Mouse (Mus musculus) brain, adult 2 months (tissue): ENCODE results near the gene Ptgs1.
A peak's percentile ranks its signal among the peaks of the same experiment; 100 is the strongest.
"Not testable (repeated sequence)": the region's sequence is repeated elsewhere in the genome, so short reads cannot be mapped to it uniquely, and the experiment has no call there.

Source experiments
- DNase-seq: peaks from one replicate; pipeline ENCODE4 v3.0.0; 2011; ENCODE audit warnings: low read depth, low spot score

The Ptgs1 gene

GRCm38 (mm10) chr2:36230366-36230765 is at the start of gene Ptgs1:
Ptgs1 (plus strand) TSS chr2:36230426.
- peak; percentile 53 for DNase-seq

GRCm38 (mm10) chr2:36181587-36182368 is 48.4 kb upstream of the Ptgs1 start:
- DNase-seq = not testable (repeated sequence)

GRCm38 (mm10) chr2:36183278-36183677 is 46.9 kb upstream of the Ptgs1 start:
- DNase-seq = peak; percentile 53

DNA sequence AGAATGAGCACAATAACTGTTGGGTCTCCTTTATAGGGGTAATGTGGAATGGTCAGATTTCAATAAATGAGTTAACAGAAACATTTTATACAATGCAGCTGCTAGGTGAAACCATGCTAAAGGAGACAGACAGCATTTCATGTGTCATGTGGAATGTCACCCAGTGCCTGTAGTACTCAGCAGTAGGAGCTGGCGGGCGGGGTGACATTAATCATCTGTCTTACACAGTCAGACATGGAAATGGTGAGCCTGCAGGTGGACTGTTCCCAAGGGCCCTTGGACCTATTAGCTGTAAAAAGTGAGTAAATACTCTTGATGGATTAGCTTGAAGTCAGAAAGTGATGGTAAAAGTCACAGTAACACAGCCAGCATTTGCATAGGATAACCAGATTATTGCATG is 46.0 kb upstream of the Ptgs1 start:
- no peak for DNase-seq

DNA sequence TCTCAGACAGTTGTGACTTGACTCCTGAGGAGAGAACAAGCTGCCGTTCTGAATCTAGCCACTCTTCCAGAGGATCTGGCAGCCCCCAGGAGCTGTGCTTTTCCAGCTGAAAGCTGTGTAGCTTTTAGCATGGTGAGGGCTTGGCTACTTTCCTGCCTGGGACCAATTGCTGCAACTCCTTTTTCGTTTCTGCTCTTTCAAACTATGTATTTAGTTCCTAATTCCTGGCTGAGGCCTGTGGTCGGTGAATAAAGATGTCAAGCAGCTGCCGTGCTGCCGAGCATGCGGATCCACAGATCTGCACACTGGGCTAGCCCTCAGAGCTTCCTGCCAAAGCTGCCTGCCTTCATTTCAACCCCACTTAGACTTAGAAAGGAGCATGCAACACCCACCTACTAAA is 45.4 kb upstream of the Ptgs1 start:
- peak; percentile 39 for DNase-seq

GRCm38 (mm10) chr2:36189200-36189599 is 41.0 kb upstream of the Ptgs1 start:
- not testable (repeated sequence) for DNase-seq

- no peak for DNase-seq
These were observed 38.9 kb upstream of the Ptgs1 start for GRCm38 (mm10) chr2:36191098-36191941.

- no peak for DNase-seq
These were observed 33.2 kb upstream of the Ptgs1 start for GRCm38 (mm10) chr2:36197021-36197420.

GRCm38 (mm10) chr2:36197919-36198881 is 32.0 kb upstream of the Ptgs1 start:
- peak; percentile 88 for DNase-seq

DNA sequence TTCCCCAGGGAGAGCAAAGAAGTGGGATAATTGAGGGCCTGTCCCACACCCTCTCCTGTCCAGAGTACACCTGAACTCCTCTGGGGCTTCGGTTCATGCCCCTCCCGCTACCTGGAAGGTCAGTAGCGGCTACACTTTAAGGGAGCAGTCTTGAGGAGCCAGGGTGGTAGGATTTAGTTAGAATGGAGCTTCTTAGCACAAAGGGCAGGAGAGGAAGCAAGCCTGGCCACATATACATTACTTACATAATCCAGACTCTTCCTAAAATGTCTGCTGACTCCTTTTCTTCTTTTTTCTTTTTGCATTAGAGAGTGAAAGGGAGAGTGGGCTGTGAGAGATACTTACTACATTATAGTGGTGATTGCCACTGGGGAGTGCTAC is 31.4 kb upstream of the Ptgs1 start:
- no peak for DNase-seq

DNA sequence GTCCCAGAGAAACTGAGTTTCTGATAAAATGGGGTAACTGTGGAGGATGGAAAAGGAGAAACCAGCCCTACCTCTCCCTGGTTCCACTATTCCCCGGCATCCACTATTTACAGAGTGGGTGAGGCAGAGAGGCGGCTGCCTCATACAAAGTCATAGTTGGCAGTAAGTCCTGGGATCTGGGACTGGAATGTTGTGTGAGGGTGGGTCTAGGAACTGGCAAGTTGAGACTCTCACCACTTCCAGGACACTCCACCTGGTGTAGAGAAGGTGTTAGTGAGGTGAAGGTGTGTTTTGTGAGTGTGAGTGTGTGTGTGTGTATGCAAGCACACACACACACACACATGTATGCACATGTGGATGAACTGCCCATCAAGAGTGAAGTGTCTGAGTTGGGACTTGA is 29.4 kb upstream of the Ptgs1 start:
- no peak for DNase-seq

DNA sequence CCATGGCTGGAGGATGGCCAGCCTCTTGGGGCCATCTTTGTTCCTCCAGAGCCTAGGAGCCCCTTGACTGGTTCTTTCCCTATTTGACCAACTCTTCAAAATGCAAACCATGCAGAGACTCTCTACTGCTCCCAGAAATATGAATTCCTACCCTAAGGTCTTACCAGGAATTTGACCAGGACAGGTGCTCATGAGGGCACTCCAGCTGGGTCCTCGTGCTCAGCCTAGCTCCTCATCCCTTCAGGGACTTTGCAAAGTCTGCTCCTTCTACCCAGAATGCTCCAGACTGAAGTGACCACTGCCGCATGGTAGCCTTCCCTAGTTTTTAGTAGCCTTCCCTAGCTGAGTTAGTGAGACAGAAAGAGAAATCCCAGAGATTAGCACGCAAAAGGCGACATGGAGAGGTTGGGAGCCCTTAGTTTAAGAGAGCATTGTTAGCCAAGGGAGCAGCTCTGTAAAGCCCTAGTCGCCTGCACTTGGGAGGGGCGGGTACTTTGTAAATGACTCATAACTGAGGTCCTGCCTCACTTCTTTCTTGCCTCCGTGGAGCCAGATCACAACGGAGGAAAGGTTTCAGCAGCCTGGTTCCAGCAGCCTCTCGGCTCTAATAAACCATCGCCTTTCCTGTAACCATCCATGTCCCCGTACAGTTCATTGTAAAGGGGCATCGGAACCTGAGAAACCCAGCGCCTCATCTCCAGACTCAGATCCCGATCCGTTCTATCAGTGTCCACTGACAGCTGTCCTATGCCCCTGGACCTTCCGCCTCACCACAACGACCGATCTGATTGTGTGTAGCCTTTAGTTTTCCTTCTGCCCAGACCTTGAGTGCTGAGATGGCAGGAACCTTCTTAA is 28.2 kb upstream of the Ptgs1 start:
- DNase-seq = peak; percentile 41

DNA sequence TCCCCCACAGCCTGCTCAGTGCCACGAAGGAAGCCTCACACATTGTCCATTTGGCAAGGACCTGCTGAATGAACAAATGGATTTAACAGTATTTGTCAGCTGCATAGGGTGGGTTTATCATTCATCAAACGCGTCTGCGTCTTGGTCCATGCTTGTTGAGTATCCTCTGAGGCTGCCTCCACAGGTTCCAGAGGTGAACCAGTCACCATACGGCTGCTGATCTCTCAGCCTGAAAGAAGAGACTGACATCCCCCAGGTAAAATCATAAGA is 27.7 kb upstream of the Ptgs1 start:
- no peak for DNase-seq

DNA sequence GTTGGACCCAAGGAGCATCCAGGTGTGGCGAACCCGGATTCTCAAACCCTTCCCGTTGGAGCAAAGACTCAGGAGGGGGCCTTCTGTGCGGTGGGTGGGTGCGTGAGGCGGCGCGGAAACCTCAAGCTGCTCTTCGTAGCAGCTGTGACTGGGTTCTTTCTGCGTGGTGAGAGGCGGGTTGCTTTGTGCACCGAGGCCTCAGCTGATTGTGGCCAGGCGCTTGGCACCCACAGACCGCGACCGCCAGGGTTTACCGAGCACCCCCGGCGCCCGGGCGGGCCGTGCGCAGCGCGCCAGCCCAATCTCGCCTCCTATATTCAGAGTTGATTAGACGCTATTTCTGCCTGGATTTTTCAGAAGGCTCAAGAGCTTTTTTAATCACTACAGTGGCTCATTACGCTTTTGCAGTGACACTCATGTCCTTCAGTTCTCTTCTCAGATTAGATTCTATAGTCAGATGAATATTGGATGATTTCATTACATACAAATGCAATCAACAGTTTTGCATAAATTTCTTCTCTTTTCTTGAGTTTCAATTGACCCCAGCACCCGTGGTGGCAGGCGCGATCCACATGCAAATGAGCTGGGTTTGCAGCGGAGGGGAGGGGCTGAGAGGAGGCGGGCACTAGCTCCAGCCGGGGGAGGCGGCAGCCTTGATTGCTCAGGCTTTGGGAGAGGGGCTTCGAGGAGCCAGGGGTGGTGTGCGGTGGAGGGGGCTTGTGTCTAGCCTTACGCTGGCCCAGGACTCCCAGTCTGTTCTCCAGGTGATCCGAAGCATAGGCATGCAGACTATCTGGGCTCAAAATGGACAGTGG is 27.0 kb upstream of the Ptgs1 start:
- DNase-seq = peak; percentile 72

DNA sequence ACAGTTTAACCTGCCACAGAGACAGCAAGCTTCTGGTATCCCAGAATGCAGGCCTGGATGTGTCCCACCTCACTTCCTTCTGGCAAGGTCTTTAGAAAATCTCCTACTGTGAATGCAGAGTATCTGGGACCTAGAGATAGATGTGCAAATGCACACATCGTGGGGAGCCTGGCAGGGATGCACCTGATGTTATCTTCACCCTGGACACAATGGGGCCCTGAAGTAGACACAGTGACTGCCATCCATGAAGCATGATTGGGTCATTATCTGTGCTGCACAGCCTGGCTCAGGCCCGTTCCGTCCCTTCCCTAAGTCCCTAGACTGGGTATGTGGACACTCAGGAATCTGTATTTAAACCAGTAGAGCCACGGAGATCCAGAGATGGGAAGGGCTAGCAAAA is 25.6 kb upstream of the Ptgs1 start:
- DNase-seq = no peak

DNA sequence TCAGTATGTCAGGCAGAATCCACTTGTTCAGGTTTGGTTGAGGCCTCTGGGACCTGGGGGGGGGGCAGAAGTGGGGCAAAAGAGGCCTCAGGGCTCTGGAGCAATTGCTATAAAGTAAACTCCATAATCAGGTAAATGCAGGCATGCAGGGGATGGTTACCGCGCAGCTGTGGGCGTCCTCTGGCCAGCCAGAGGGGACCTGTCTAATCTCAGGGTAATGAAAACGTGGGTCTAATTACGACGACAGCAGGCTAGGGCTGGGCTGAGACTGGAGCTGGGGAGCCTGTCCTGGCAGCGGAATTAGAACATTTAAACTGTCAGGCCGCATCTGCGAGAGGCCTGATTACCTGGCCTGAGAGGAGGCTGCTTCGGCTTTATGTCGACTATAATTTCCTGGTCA is 23.2 kb upstream of the Ptgs1 start:
- DNase-seq = no peak

DNA sequence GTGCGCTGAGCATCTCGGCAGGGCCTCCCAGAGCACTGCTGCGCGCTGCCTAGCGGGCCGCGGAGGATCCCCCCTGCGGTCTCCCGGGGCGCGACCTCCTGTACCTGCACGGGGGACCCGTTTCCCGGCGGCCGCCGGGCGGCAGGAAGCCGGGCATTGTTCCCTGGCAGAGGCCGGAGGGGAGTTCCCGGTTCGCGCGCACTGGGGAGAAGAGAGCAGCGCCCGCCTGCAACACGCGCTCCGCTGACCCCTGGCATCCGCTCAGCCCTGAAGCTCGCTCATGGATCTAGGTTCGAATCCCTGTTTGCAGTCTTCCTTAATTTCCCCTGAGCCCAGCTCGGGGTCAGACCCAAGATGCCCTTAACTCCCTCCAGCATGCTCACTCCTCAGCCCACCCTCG is 19.4 kb upstream of the Ptgs1 start:
- DNase-seq = no peak

GRCm38 (mm10) chr2:36211785-36212184 is 18.4 kb upstream of the Ptgs1 start:
- DNase-seq = no peak

- DNase-seq = no peak
These were observed 17.1 kb upstream of the Ptgs1 start for GRCm38 (mm10) chr2:36213108-36213507.

- DNase-seq = peak; percentile 88
These were observed 16.2 kb upstream of the Ptgs1 start for GRCm38 (mm10) chr2:36214023-36214422.
